Mouse (Mus musculus) erythroblast, embryonic 14.5 days (primary cell): ENCODE measurements around the gene Sgta. TPM values are rescaled to one million over a fixed set of nuclear protein-coding genes. Genes with fewer than 3 reads are reported as not detected.
A peak's percentile ranks its signal among the peaks of the same experiment; 100 is the strongest.

Source experiments
- H3K27me3 ChIP-seq: 2 replicates; pipeline ENCODE4 v1.6.1; 2012; ENCODE audit warnings: inconsistent platforms; ENCODE audit not compliant: control insufficient read depth
- H3K36me3 ChIP-seq: 2 replicates; pipeline ENCODE4 v1.6.1; 2012; ENCODE audit warnings: mild to moderate bottlenecking, inconsistent platforms; ENCODE audit not compliant: control insufficient read depth
- H3K4me1 ChIP-seq: 2 replicates; pipeline ENCODE4 v1.6.1; 2012; ENCODE audit warnings: inconsistent platforms; ENCODE audit not compliant: control insufficient read depth
- H3K4me3 ChIP-seq: replicated peaks from 2 replicates; pipeline ENCODE3; 2012; ENCODE audit warnings: moderate library complexity, mild to moderate bottlenecking, inconsistent platforms
- H3K9me3 ChIP-seq: 2 replicates; pipeline ENCODE4 v1.6.1; 2012; ENCODE audit warnings: low read length, inconsistent platforms, mixed read lengths; ENCODE audit not compliant: control insufficient read depth
- GATA1 ChIP-seq: IDR thresholded peaks from 2 replicates; pipeline ENCODE4 v1.6.1; 2012; ENCODE audit warnings: low read length, inconsistent platforms, mixed read lengths
- TAL1 ChIP-seq: IDR thresholded peaks from 3 replicates; pipeline ENCODE4 v1.6.1; 2012; ENCODE audit warnings: low read length, inconsistent platforms, mixed read lengths
- polyA plus RNA-seq: library from polyadenylated mRNA; stranded (reverse); fragments of >175 nt; gene quantifications from 2 replicates; pipeline ENCODE4 v1.2.3, GENCODE M21; 2012

Sgta gene
- polyA plus RNA-seq, 1 experiment: 18.3 TPM

- Histone ChIP-seq H3K36me3 (no peaks in the 10 kb centered on the region), H3K27me3 (peaks cover 3% of the 10 kb centered on the region), H3K9me3 (peaks cover 2% of the 10 kb centered on the region; the same call in 1 of the 2 replicates), H3K4me3 (peak within 1 kb of the TSS; percentile 37), H3K4me1 (peaks cover 34% of the 10 kb centered on the region)
- TF ChIP-seq GATA1 (no peak), TAL1 (no peak)
Observed at GRCm38 (mm10) chr10:81014393-81015384, 45.3 kb downstream of the Sgta start, which contains the start of gene Gng7. Gene Gng7, minus strand, starts transcription at chr10:81014945.

DNA sequence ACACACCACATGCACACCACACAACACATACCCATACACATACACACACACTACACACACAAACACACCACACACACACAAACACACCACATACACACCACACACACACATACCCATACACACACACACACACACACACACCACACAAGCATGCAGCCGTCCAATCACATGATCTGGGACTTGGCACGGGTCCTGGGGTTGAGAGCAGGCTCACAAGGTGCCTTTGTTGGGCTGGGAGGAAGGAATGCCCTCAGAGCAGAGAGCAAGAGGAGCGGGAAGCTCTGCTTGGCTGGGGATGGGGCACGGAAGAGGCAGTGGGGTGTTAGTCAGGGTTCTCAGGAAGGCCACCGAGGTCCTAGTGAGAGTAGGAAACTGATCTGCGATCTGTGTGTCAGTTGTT, 49.1 kb downstream of the Sgta start:
- Histone ChIP-seq H3K4me1 (peaks cover 21% of the 10 kb centered on the region), H3K27me3 (peaks cover 3% of the 10 kb centered on the region), H3K9me3 (no peaks in the 10 kb centered on the region), H3K4me3 (no peak overlapping the region), H3K36me3 (no peaks in the 10 kb centered on the region)
- no peak for TF ChIP-seq GATA1
- no peak for TF ChIP-seq TAL1

- Histone ChIP-seq H3K4me3 (no peak overlapping the region), H3K9me3 (no peaks in the 10 kb centered on the region), H3K27me3 (no peaks in the 10 kb centered on the region; the same call in 1 of the 2 replicates), H3K36me3 (no peaks in the 10 kb centered on the region), H3K4me1 (peaks cover 5% of the 10 kb centered on the region)
- no peak for TF ChIP-seq GATA1
- TF ChIP-seq TAL1: no peak
Observed at GRCm38 (mm10) chr10:81007240-81007639, 52.7 kb downstream of the Sgta start.

GRCm38 (mm10) chr10:81006005-81006677, 53.8 kb downstream of the Sgta start:
- H3K27me3 ChIP-seq: no peaks in the 10 kb centered on the region; the same call in 1 of the 2 replicates
- no peak overlapping the region for H3K4me3 ChIP-seq
- H3K4me1 ChIP-seq: peaks cover 8% of the 10 kb centered on the region
- no peaks in the 10 kb centered on the region for H3K36me3 ChIP-seq
- no peak for TF ChIP-seq GATA1
- no peak for TF ChIP-seq TAL1
- no peaks in the 10 kb centered on the region for H3K9me3 ChIP-seq

DNA sequence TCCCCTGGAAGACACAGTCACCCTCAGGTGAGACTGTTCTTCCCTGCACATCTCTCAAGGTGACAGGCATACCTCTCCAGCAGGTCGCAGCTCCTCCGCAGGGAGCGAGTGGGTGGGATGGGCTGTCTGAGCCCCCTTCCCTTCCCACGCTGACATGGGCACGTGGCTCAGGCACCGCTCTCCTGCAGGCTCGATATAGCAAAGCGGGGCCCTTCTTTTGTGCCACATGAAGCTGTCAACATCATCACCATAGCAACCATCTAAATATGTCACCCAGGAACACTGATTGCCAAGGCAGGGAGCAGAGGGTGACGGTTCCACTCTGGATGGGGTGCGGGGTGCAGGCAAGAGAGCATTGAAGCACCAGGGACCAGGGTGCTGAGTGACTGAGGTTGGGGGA, 58.8 kb downstream of the Sgta start:
- Histone ChIP-seq H3K4me3 (no peak overlapping the region), H3K27me3 (peaks cover 8% of the 10 kb centered on the region), H3K36me3 (no peaks in the 10 kb centered on the region), H3K4me1 (peaks cover 35% of the 10 kb centered on the region), H3K9me3 (no peaks in the 10 kb centered on the region)
- TF ChIP-seq GATA1: no peak
- TF ChIP-seq TAL1: no peak

- TF ChIP-seq TAL1 (no peak), GATA1 (no peak)
- no peaks in the 10 kb centered on the region for H3K36me3 ChIP-seq
Observed at GRCm38 (mm10) chr10:81000197-81001062, 59.6 kb downstream of the Sgta start.

GRCm38 (mm10) chr10:80999362-81000196, 60.4 kb downstream of the Sgta start:
- TF ChIP-seq TAL1 (no peak), GATA1 (no peak)
- Histone ChIP-seq H3K27me3 (peaks cover 13% of the 10 kb centered on the region), H3K4me1 (peaks cover 43% of the 10 kb centered on the region), H3K36me3 (no peaks in the 10 kb centered on the region), H3K4me3 (no peak overlapping the region), H3K9me3 (no peaks in the 10 kb centered on the region)

More at GRCm38 (mm10) chr10:81000197-81001062, 59.6 kb downstream of the Sgta start:
- peaks cover 35% of the 10 kb centered on the region for H3K4me1 ChIP-seq
- no peaks in the 10 kb centered on the region for H3K9me3 ChIP-seq
- H3K27me3 ChIP-seq: peaks cover 8% of the 10 kb centered on the region
- H3K4me3 ChIP-seq: no peak overlapping the region

DNA sequence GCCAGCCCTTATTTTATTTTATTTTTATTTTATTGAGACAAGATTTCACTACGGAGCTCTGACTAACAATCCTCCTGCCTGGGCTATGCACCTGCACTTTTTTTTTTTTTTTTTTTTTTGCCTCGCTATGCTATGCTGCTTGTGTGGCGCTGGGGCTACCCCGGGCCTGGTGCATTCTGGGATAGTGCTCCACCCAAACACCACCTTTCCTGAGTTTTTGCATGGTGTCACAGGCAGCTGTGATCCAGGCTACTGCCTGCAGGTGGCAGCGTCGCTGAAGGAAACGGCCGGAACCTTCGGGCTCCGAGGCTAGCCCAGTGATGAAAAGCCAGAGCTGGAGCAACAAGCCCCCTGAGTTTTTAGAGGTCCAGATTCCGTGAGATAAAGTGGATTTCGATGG, 61.2 kb downstream of the Sgta start:
- H3K4me3 ChIP-seq: no peak overlapping the region
- TF ChIP-seq GATA1: no peak
- TF ChIP-seq TAL1: no peak
- no peaks in the 10 kb centered on the region for H3K9me3 ChIP-seq
- peaks cover 43% of the 10 kb centered on the region for H3K4me1 ChIP-seq
- no peaks in the 10 kb centered on the region for H3K36me3 ChIP-seq
- H3K27me3 ChIP-seq: peaks cover 14% of the 10 kb centered on the region
